Mouse (Mus musculus) liver, embryonic 16.5 days (tissue): ENCODE results near the gene Chaf1b. TPM values are rescaled to one million over a fixed set of nuclear protein-coding genes. Genes with fewer than 3 reads are reported as not detected.

Experiments
- ATAC-seq: fragments of 200-750 bp; cut with Nextera tagmentation; 2 replicates; pipeline ENCODE4 v1.8.0; 2017; ENCODE audit warnings: low read depth, mild to moderate bottlenecking, moderate number of reproducible peaks, moderate library complexity
- H3K27ac ChIP-seq: fragments of 300-500 bp; sonication (generic); 2 replicates; pipeline ENCODE4 v1.5.1; 2014; ENCODE audit warnings: mild to moderate bottlenecking, low read length
- H3K27me3 ChIP-seq: fragments of 300-500 bp; sonication (generic); 2 replicates; pipeline ENCODE4 v1.6.1; 2014; ENCODE audit warnings: low read depth, low read length, mixed read lengths; ENCODE audit not compliant: control insufficient read depth, insufficient read depth
- H3K36me3 ChIP-seq: fragments of 300-500 bp; sonication (generic); 2 replicates; pipeline ENCODE4 v1.6.1; 2014; ENCODE audit warnings: mild to moderate bottlenecking; ENCODE audit not compliant: control insufficient read depth, insufficient read depth
- H3K4me1 ChIP-seq: fragments of 300-500 bp; sonication (generic); 2 replicates; pipeline ENCODE4 v1.6.1; 2014; ENCODE audit warnings: low read depth, low read length, mixed read lengths; ENCODE audit not compliant: control insufficient read depth
- H3K4me2 ChIP-seq: fragments of 300-500 bp; sonication (generic); 2 replicates; pipeline ENCODE4 v1.6.1; 2014; ENCODE audit warnings: low read depth, low read length, mixed read lengths
- H3K4me3 ChIP-seq: fragments of 300-500 bp; sonication (generic); 2 replicates; pipeline ENCODE4 v1.5.1; 2014; ENCODE audit warnings: low read depth, mild to moderate bottlenecking, low read length
- H3K9ac ChIP-seq: fragments of 300-500 bp; sonication (generic); 2 replicates; pipeline ENCODE4 v1.6.1; 2014; ENCODE audit warnings: low read depth, low read length
- H3K9me3 ChIP-seq: fragments of 300-500 bp; sonication (generic); replicated peaks from 2 replicates; pipeline ENCODE4 v1.6.1; 2016; ENCODE audit warnings: low read length; ENCODE audit not compliant: control insufficient read depth
- WGBS: fragments of 180-500 bp; shearing (Covaris S2); extraction: QIAGEN DNeasy Blood & Tissue Kit; methylation state at CpG from one replicate; pipeline ENCODE4 v1.1.7; 2014; ENCODE audit not compliant: insufficient replicate concordance; 5-methylcytosine and 5-hydroxymethylcytosine counted together
- polyA plus RNA-seq: library from polyadenylated mRNA; unstranded; fragments of >200 nt; fragmentation: Nextera tagmentation; extraction: Ambion mirVana; gene quantifications from 2 replicates; pipeline ENCODE4 v1.2.1, GENCODE M21; 2015

Gene Chaf1b
- 30.0 and 32.0 TPM in 2 replicates for polyA plus RNA-seq

DNA sequence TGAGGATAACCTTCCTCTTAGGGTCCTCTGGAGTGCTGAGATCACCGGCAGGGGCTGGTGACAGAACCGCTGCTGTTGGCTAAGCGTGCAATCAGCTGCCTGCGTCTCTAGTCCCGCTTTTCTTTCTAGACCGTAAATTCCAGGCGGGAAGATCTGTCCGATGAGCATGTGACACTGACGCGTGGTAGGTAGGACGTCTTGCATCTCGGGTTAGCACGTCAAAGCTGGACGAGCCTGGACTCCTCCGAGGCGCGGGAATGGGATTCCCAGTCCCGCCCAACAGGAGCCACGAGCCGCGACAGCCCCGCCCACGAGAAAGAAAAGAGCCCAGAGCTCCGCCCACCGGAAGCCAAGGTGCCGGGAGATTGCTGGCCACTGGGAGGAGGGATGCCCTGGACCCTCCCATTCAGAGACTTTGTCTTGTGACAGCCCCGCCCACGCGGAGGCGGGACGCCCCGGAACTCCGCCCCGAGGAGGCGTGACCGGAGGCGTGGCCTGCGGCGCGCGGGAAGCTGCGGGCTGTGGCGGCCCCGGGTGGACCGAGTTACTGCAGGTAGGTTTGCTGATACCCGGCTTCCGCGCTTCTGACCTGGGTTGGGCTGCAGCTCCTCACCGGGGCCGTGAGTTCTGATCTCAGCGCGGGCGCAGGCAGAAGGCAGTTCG, at the start of gene Chaf1b:
Gene Chaf1b, plus strand, starts transcription at position 479 of the 663 bp plus-strand sequence.
- H3K4me1 ChIP-seq: peaks cover 21% of the 10 kb centered on the region
- peak within 1 kb of the TSS; percentile 96 for H3K4me2 ChIP-seq
- peak within 1 kb of the TSS; percentile 45; the same call in 1 of the 2 replicates for H3K27ac ChIP-seq
- no peaks in the 10 kb centered on the region for H3K27me3 ChIP-seq
- WGBS: under 1% methylated on average over 54 of the region's 54 CpGs
- H3K36me3 ChIP-seq: no peaks in the 10 kb centered on the region
- H3K4me3 ChIP-seq: peak within 1 kb of the TSS; percentile 90
- H3K9me3 ChIP-seq: no peaks in the 10 kb centered on the region
- H3K9ac ChIP-seq: peak within 1 kb of the TSS; percentile 75
- peak; percentile 90 for ATAC-seq

- Histone ChIP-seq H3K4me1 (peaks cover 27% of the 10 kb centered on the region), H3K27ac (no peak overlapping the region), H3K4me3 (peak overlapping the region; percentile 90; the same call in 1 of the 2 replicates), H3K9ac (no peak overlapping the region), H3K36me3 (no peaks in the 10 kb centered on the region), H3K27me3 (no peaks in the 10 kb centered on the region), H3K9me3 (no peaks in the 10 kb centered on the region), H3K4me2 (peak overlapping the region; percentile 89)
- no peak for ATAC-seq
- 81% methylated on average over 2 of the region's 2 CpGs for WGBS
Observed at GRCm38 (mm10) chr16:93834076-93834475, 49.6 kb upstream of the Chaf1b start.

DNA sequence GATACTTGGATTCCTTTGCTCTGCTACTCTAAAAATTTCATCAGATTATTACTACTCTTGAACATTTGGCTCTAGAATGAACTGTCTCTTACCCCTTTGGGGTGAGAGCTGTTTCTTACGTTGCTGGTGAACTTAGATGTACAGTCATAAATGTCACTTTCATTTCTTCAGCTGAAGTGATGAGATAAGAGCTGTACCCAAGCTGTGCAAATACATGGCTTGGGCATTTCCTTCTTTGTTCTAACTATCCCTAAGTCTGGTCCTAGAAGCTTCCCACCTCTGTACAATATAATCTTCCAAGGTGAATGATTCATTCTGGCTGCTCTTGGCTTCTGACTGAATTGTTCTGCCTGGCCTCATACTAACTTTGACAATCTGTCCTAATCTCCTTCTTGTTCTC, 44.7 kb upstream of the Chaf1b start:
- WGBS: 48% methylated on average over 1 of the region's 1 CpGs
- no peak for ATAC-seq
- H3K9me3 ChIP-seq: no peaks in the 10 kb centered on the region
- no peaks in the 10 kb centered on the region for H3K27me3 ChIP-seq
- peaks cover 3% of the 10 kb centered on the region; the same call in 1 of the 2 replicates for H3K36me3 ChIP-seq
- no peak overlapping the region for H3K9ac ChIP-seq
- H3K27ac ChIP-seq: no peak overlapping the region
- no peak overlapping the region for H3K4me3 ChIP-seq
- H3K4me2 ChIP-seq: no peak overlapping the region
- peaks cover 9% of the 10 kb centered on the region for H3K4me1 ChIP-seq

- WGBS: 91% methylated on average over 3 of the region's 3 CpGs
- Histone ChIP-seq H3K27ac (no peak overlapping the region), H3K9ac (no peak overlapping the region), H3K9me3 (no peaks in the 10 kb centered on the region), H3K36me3 (peaks cover 59% of the 10 kb centered on the region), H3K27me3 (no peaks in the 10 kb centered on the region), H3K4me1 (no peaks in the 10 kb centered on the region), H3K4me3 (no peak overlapping the region), H3K4me2 (no peak overlapping the region)
- ATAC-seq: no peak
Observed at GRCm38 (mm10) chr16:93850527-93850926, 33.2 kb upstream of the Chaf1b start.

GRCm38 (mm10) chr16:93859967-93860366, 23.7 kb upstream of the Chaf1b start:
- Histone ChIP-seq H3K4me3 (no peak overlapping the region), H3K27ac (no peak overlapping the region), H3K4me1 (no peaks in the 10 kb centered on the region), H3K4me2 (no peak overlapping the region), H3K9me3 (no peaks in the 10 kb centered on the region), H3K9ac (no peak overlapping the region), H3K36me3 (peaks cover 48% of the 10 kb centered on the region), H3K27me3 (no peaks in the 10 kb centered on the region)
- no peak for ATAC-seq
- 79% methylated on average over 4 of the region's 4 CpGs for WGBS

DNA sequence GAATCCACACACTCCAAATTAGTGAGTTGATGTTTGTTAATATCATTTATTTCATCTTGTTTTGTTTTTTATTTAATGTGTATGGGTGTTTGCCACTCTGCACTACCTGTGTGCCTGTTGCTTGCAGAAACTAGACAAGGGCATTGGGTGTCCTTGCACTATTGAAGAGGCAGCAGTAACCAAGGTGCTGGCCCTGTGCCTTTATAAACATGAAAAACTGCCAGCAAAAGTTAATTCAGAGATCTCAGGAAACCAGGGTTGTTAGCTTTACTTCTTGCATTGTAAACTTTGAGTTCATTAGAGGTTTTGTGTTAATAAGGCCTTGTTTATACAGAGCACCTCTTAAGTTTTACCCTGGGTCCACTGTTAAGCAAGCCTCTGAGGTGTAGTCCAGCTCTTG, 23.0 kb upstream of the Chaf1b start:
- no peak for ATAC-seq
- Histone ChIP-seq H3K4me3 (no peak overlapping the region), H3K36me3 (peaks cover 50% of the 10 kb centered on the region), H3K4me2 (no peak overlapping the region), H3K27ac (no peak overlapping the region), H3K27me3 (no peaks in the 10 kb centered on the region), H3K9me3 (no peaks in the 10 kb centered on the region), H3K9ac (no peak overlapping the region), H3K4me1 (no peaks in the 10 kb centered on the region)

GRCm38 (mm10) chr16:93874841-93875240, 8.9 kb upstream of the Chaf1b start:
- H3K27me3 ChIP-seq: no peaks in the 10 kb centered on the region
- no peak overlapping the region for H3K9ac ChIP-seq
- peak; percentile 43 for ATAC-seq
- no peaks in the 10 kb centered on the region for H3K4me1 ChIP-seq
- no peak overlapping the region for H3K4me2 ChIP-seq
- no peak overlapping the region for H3K4me3 ChIP-seq
- no peak overlapping the region for H3K27ac ChIP-seq
- H3K36me3 ChIP-seq: peaks cover 52% of the 10 kb centered on the region
- no peaks in the 10 kb centered on the region for H3K9me3 ChIP-seq
- WGBS: 79% methylated on average over 13 of the region's 13 CpGs

DNA sequence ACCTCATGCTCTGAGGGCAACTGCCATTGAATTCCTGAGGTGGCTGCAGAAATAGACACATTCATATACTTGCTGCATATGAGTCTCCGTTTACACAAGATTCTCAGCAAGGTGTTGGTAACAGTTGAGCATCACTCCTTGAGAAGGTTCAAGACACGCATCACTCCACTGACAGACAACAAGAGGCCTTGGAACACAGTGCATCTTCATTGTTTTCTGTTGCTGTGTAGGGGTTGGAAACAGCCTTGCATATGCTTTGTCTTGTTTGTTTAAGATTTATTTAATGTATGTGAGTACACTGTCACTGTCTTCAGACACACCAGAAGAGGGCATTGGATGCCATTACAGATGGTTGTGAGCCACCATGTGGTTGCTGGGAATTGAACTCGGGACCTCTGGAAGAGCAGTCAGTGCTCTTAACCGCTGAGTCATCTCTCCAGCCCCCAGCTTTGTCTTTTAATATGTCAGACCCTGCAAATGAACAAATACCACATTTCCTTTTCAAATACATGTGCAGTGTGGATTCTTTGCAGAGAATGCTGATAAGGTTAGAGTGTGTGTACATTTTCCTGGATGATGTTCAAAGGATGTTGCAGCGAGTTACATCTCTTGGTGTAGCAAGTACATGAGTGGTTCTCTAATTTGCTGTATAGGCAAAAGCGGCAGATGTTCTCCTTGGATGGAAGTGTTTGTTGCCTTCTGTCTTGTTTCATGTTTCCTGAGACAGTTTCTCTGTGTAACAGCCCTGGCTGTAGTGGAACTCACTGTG, 5.9 kb upstream of the Chaf1b start:
- Histone ChIP-seq H3K4me1 (no peaks in the 10 kb centered on the region), H3K4me2 (no peak overlapping the region), H3K27me3 (no peaks in the 10 kb centered on the region), H3K27ac (no peak overlapping the region), H3K36me3 (peaks cover 28% of the 10 kb centered on the region), H3K9me3 (no peaks in the 10 kb centered on the region), H3K9ac (no peak overlapping the region), H3K4me3 (no peak overlapping the region)
- ATAC-seq: no peak
- WGBS: 73% methylated on average over 6 of the region's 6 CpGs

- ATAC-seq: peak; percentile 58
- Histone ChIP-seq H3K27me3 (no peaks in the 10 kb centered on the region), H3K27ac (peak overlapping the region; percentile 45; the same call in 1 of the 2 replicates), H3K9ac (peak overlapping the region; percentile 75), H3K4me1 (peaks cover 21% of the 10 kb centered on the region), H3K9me3 (no peaks in the 10 kb centered on the region), H3K4me3 (peak overlapping the region; percentile 90), H3K4me2 (peak overlapping the region; percentile 96), H3K36me3 (no peaks in the 10 kb centered on the region)
- under 1% methylated on average over 43 of the region's 43 CpGs for WGBS
Observed at GRCm38 (mm10) chr16:93884086-93884721, 503 bp downstream of the Chaf1b start.
